Mouse (Mus musculus) cerebellum, adult 11-12 months (tissue): ENCODE results near the gene Ppm1l.

ENCODE experiments used
- DNase-seq: peaks from one replicate; pipeline ENCODE4 v3.0.0; 2022

Ppm1l gene

DNA sequence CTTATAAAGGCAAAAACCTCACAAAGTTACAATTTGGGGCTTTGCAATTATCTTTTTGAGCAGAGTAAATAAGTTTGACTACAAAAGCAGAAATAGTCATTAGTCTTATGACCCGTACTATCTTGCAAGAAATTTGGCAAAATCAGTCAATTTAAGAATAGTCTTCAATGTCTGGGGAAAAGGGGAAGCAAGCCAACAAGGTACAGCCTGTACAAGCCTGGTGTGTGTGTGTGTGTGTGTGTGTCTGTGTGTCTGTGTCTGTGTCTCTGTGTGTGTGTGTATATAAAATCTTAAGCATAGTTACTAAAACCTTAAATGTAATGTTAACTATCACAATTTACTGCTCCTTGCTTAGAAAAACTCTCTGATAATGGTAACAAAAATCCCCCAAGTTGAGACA lies 290.3 kb downstream of the Ppm1l start:
- no peak for DNase-seq

DNA sequence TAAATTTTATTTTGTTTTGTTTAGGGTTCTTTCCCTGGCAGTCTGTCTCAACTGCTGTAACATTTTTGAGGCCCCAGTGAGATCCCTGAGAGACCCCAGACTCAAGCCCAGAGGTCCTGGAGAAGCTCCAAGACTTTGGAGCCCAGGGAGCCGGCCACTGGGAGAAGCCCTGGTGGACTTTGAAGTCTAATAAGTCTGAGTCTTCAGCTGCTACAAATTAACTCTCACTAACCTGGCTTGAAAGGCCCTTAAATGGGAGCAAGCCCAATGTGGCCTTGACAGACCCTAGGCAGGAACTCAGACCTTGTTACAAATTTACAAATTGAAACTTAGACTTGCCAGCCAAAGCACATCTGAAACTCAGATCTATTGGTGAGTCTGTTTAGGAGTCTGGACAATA lies 290.8 kb downstream of the Ppm1l start:
- no peak for DNase-seq

DNA sequence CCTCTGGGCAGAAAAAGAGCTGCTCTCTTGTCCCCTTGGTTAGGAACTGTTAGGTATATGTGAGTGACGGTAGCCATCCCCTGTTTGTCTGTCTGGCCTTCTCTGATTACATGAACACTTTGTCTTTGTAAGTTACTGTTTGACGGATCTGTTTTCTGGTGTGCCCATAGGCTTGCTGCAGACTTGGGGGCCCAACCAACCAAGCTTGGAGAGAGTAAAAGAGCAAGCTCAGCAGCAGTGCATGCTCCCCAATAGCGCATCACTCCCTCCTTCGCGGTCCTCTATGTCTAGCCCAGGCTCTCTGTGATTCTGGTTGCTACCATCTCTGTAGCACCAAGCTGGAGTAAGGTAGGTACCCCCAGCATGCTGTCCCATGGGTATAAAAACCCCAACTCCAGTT lies 291.2 kb downstream of the Ppm1l start:
- no peak for DNase-seq
